Mouse (Mus musculus) liver, embryonic 12.5 days (tissue): ENCODE measurements around the gene Mkrn3. TPM values are rescaled to one million over a fixed set of nuclear protein-coding genes. Genes with fewer than 3 reads are reported as not detected.

Experiments used
- ATAC-seq: fragments of 200-750 bp; cut with Nextera tagmentation; 2 replicates; pipeline ENCODE4 v1.8.0; 2017; ENCODE audit warnings: moderate number of reproducible peaks, mild to moderate bottlenecking, moderate library complexity
- H3K27ac ChIP-seq: fragments of 300-500 bp; sonication (generic); 2 replicates; pipeline ENCODE4 v1.5.1; 2016; ENCODE audit warnings: mild to moderate bottlenecking
- H3K27me3 ChIP-seq: fragments of 300-500 bp; sonication (generic); replicated peaks from 2 replicates; pipeline ENCODE4 v1.6.1; 2016; ENCODE audit warnings: mild to moderate bottlenecking, moderate library complexity
- H3K36me3 ChIP-seq: fragments of 300-500 bp; sonication (generic); 2 replicates; pipeline ENCODE4 v1.6.1; 2016; ENCODE audit warnings: mild to moderate bottlenecking, moderate library complexity
- H3K4me1 ChIP-seq: fragments of 300-500 bp; sonication (generic); 2 replicates; pipeline ENCODE4 v1.6.1; 2016
- H3K4me2 ChIP-seq: fragments of 300-500 bp; sonication (generic); 2 replicates; pipeline ENCODE4 v1.6.1; 2016; ENCODE audit warnings: mild to moderate bottlenecking, moderate library complexity
- H3K4me3 ChIP-seq: fragments of 300-500 bp; sonication (generic); 2 replicates; pipeline ENCODE4 v1.5.1; 2016; ENCODE audit warnings: mild to moderate bottlenecking, moderate library complexity
- H3K9ac ChIP-seq: fragments of 300-500 bp; sonication (generic); 2 replicates; pipeline ENCODE4 v1.6.1; 2016; ENCODE audit warnings: mild to moderate bottlenecking, moderate library complexity
- H3K9me3 ChIP-seq: fragments of 300-500 bp; sonication (generic); replicated peaks from 2 replicates; pipeline ENCODE4 v1.6.1; 2016; ENCODE audit warnings: mild to moderate bottlenecking, moderate library complexity
- WGBS: fragments of 180-500 bp; shearing (Covaris S2); methylation state at CpG from one replicate; pipeline ENCODE4 v1.1.7; 2016; ENCODE audit not compliant: insufficient replicate concordance; 5-methylcytosine and 5-hydroxymethylcytosine counted together
- polyA plus RNA-seq: library from polyadenylated mRNA; unstranded; fragments of >200 nt; fragmentation: Nextera tagmentation; extraction: Ambion mirVana; gene quantifications from 2 replicates; pipeline ENCODE4 v1.2.1, GENCODE M21; 2016

The Mkrn3 gene
- polyA plus RNA-seq, 1 experiment from 2014 or later = 1.4 TPM

DNA sequence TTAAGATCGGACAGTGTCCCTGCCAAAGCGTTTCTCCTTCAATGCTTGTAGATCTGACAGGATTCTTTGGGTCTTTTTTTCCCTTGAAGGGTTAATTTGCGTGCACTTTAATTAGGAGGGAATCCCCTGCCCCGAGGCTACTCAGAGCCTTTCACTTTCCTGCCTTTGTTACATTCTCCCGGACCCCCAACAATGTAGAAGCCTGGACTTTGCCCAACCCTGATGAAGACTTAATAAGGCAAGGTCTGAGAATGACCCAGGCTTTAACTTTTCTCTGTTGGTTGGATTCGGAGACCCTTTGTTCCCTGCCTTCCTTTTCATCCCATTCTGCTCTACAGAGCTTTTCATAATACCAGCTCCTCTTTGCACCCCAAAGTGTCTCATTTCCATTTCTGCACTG, 627 bp upstream of the Mkrn3 start:
- Histone ChIP-seq H3K4me1 (no peaks in the 10 kb centered on the region), H3K36me3 (no peaks in the 10 kb centered on the region), H3K27ac (no peak overlapping the region), H3K9me3 (0 out of 2 replicates have a peak, but pooled peaks cover 12% of the 10 kb centered on the region), H3K9ac (no peak overlapping the region), H3K4me2 (no peak overlapping the region), H3K27me3 (no peaks in the 10 kb centered on the region), H3K4me3 (no peak overlapping the region)
- no peak for ATAC-seq
- 63% methylated on average over 6 of the region's 6 CpGs for WGBS

- H3K4me2 ChIP-seq = peak overlapping the region; percentile 69
- H3K9me3 ChIP-seq = 0 out of 2 replicates have a peak, but pooled peaks cover 12% of the 10 kb centered on the region
- H3K36me3 ChIP-seq = no peaks in the 10 kb centered on the region
- H3K4me1 ChIP-seq = no peaks in the 10 kb centered on the region
- H3K27me3 ChIP-seq = no peaks in the 10 kb centered on the region
- no peak overlapping the region for H3K27ac ChIP-seq
- 58% methylated on average over 17 of the region's 17 CpGs for WGBS
- H3K4me3 ChIP-seq = peak overlapping the region; percentile 58
- ATAC-seq = peak; percentile 10; the same call in 1 of the 2 replicates
- no peak overlapping the region; the same call in 1 of the 2 replicates for H3K9ac ChIP-seq
These were observed 840 bp downstream of the Mkrn3 start for GRCm38 (mm10) chr7:62419105-62419492.

GRCm38 (mm10) chr7:62418346-62418745, 1.6 kb downstream of the Mkrn3 start:
- no peak overlapping the region for H3K9ac ChIP-seq
- H3K4me1 ChIP-seq = no peaks in the 10 kb centered on the region
- H3K4me2 ChIP-seq = no peak overlapping the region
- 76% methylated on average over 9 of the region's 9 CpGs for WGBS
- no peak overlapping the region for H3K27ac ChIP-seq
- no peak for ATAC-seq
- no peaks in the 10 kb centered on the region for H3K27me3 ChIP-seq
- H3K4me3 ChIP-seq = no peak overlapping the region
- no peaks in the 10 kb centered on the region for H3K36me3 ChIP-seq
- 0 out of 2 replicates have a peak, but pooled peaks cover 12% of the 10 kb centered on the region for H3K9me3 ChIP-seq

DNA sequence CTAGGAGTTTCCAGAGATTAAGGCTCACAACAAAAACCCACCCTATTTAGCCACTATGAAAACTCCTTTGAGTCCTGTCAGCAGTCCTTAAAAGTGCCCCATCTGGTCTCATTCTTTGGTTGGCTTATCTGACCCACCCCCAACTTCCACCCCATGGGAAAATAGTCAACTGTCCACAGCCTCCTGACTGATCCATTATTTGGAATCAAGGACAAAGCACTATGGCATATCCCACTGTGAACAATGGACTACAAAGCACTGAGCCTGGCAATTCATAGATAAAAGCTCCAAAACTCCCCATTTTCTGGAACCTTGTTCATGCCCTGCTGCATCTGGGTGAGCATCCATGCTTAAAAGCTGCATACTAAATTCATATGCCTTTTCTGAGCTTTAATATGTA, 3.8 kb downstream of the Mkrn3 start:
- Histone ChIP-seq H3K36me3 (no peaks in the 10 kb centered on the region), H3K9me3 (0 out of 2 replicates have a peak, but pooled peaks cover 12% of the 10 kb centered on the region), H3K9ac (no peak overlapping the region), H3K4me2 (no peak overlapping the region), H3K27ac (no peak overlapping the region), H3K27me3 (no peaks in the 10 kb centered on the region), H3K4me1 (no peaks in the 10 kb centered on the region), H3K4me3 (no peak overlapping the region)
- no peak for ATAC-seq

DNA sequence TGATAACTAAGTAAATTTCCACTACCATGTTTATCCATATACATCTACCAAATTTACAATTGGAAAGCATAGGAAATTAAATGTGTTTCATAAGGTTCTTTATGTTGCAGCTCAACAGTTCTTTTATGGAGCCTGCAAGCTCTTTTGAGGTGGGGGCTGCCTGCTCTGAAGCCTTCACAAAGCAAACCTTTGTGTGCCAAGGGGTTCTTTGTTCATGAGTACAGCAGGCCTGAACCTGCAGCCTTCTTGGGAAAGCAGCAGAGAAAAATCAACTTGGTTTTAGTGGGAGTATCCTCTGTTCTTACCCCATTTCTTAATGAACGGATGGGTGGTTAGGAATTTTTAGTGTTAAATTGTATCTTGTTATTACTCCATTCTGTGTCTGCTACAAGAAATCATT, 4.7 kb downstream of the Mkrn3 start:
- 57% methylated on average over 1 of the region's 1 CpGs for WGBS

DNA sequence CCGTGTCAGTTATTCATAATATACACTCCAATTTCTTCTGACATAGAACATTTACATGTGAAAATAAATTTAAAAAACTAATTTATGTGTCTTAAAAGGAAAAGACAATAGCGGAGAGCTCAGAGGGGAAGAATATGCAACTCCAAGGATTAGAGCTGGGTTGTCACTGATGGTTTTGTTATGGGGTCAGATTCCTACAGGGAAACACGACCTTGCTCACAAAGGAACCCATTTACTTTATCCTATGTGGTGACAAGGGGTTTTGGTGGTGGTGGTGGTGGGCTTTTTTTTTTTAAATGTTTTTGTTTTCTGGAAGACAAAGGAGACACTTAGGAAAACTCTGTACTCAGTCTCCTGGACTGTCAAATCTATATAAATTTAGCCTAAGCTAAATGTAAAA, 12.1 kb downstream of the Mkrn3 start:
- 48% methylated on average over 3 of the region's 3 CpGs for WGBS
- no peak for ATAC-seq
- Histone ChIP-seq H3K9ac (no peak overlapping the region), H3K4me2 (no peak overlapping the region), H3K9me3 (no peaks in the 10 kb centered on the region), H3K27ac (no peak overlapping the region), H3K4me1 (no peaks in the 10 kb centered on the region), H3K27me3 (0 out of 2 replicates have a peak, but pooled peaks cover 6% of the 10 kb centered on the region), H3K36me3 (no peaks in the 10 kb centered on the region), H3K4me3 (no peak overlapping the region)

More for the DNA sequence above, 4.7 kb downstream of the Mkrn3 start:
- H3K27me3 ChIP-seq = no peaks in the 10 kb centered on the region
- H3K9ac ChIP-seq = no peak overlapping the region
- H3K36me3 ChIP-seq = no peaks in the 10 kb centered on the region
- 0 out of 2 replicates have a peak, but pooled peaks cover 12% of the 10 kb centered on the region for H3K9me3 ChIP-seq
- no peak overlapping the region for H3K27ac ChIP-seq
- H3K4me2 ChIP-seq = no peak overlapping the region
- H3K4me1 ChIP-seq = no peaks in the 10 kb centered on the region
- no peak for ATAC-seq
- H3K4me3 ChIP-seq = no peak overlapping the region

DNA sequence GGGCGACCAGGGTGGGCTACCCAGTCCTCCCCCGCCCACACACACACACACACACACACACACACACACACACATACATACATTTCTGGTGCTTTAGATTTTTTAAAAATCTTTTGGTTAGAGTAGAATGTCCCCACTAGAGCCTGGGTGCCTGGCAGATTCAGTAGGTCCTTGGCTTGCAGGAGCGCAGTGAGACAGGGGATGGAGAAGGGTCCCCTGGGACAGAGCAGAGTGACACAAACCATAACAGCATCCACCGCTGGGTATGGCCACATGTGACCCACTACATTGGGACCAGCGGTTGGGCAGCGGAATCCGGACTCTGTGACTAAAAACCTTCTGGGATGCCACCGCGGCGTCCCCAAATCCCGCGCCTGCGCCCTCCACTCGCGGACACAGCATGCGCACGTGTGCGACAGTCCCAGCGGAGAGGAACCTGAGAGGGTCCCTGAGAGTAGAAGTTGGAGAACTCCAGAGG, 13.3 kb downstream of the Mkrn3 start:
- Histone ChIP-seq H3K4me1 (no peaks in the 10 kb centered on the region), H3K36me3 (no peaks in the 10 kb centered on the region), H3K9me3 (no peaks in the 10 kb centered on the region), H3K4me3 (no peak overlapping the region), H3K4me2 (no peak overlapping the region), H3K27ac (no peak overlapping the region), H3K9ac (no peak overlapping the region), H3K27me3 (0 out of 2 replicates have a peak, but pooled peaks cover 6% of the 10 kb centered on the region)
- WGBS = 35% methylated on average over 19 of the region's 19 CpGs
- ATAC-seq = no peak

GRCm38 (mm10) chr7:62392202-62392601, 27.7 kb downstream of the Mkrn3 start:
- Histone ChIP-seq H3K9ac (no peak overlapping the region), H3K4me2 (no peak overlapping the region), H3K4me3 (no peak overlapping the region), H3K9me3 (no peaks in the 10 kb centered on the region), H3K27ac (no peak overlapping the region), H3K4me1 (no peaks in the 10 kb centered on the region), H3K27me3 (no peaks in the 10 kb centered on the region), H3K36me3 (no peaks in the 10 kb centered on the region)
- no peak for ATAC-seq
- whole genome bisulfite sequencing = 44% methylated on average over 1 of the region's 1 CpGs

DNA sequence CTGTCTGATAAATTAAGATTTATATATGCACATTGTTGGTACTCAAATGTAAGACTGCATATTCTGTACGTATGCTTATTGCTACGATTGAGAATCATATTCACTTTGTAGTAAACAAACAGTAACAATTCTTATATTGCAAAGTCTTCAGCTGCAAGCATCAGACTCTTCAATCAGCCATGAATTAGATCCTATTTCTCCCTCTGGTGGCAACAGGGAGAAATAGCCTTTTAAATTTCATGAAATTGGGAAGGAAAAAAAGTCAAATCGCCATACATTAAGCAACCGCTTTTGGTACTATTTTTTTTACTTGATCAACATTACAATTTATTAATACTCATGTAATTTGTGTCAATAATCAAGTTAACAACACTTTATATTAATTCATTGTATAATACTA, 31.6 kb downstream of the Mkrn3 start:
- H3K4me2 ChIP-seq = no peak overlapping the region
- H3K27me3 ChIP-seq = no peaks in the 10 kb centered on the region
- no peak overlapping the region for H3K9ac ChIP-seq
- no peaks in the 10 kb centered on the region for H3K9me3 ChIP-seq
- no peak overlapping the region for H3K27ac ChIP-seq
- WGBS = 30% methylated on average over 4 of the region's 4 CpGs
- H3K4me1 ChIP-seq = no peaks in the 10 kb centered on the region
- H3K4me3 ChIP-seq = no peak overlapping the region
- H3K36me3 ChIP-seq = no peaks in the 10 kb centered on the region
- ATAC-seq = no peak

GRCm38 (mm10) chr7:62382391-62382790, 37.5 kb downstream of the Mkrn3 start:
- H3K27me3 ChIP-seq = no peaks in the 10 kb centered on the region
- 0 out of 2 replicates have a peak, but pooled peaks cover 4% of the 10 kb centered on the region for H3K9me3 ChIP-seq
- no peak overlapping the region for H3K9ac ChIP-seq
- 4% methylated on average over 2 of the region's 2 CpGs for WGBS
- no peak overlapping the region for H3K27ac ChIP-seq
- H3K4me3 ChIP-seq = no peak overlapping the region
- no peak overlapping the region for H3K4me2 ChIP-seq
- H3K4me1 ChIP-seq = no peaks in the 10 kb centered on the region
- no peak for ATAC-seq
- H3K36me3 ChIP-seq = no peaks in the 10 kb centered on the region

GRCm38 (mm10) chr7:62378529-62378928, 41.4 kb downstream of the Mkrn3 start:
- no peaks in the 10 kb centered on the region for H3K4me1 ChIP-seq
- peaks cover 8% of the 10 kb centered on the region; the same call in 1 of the 2 replicates for H3K27me3 ChIP-seq
- H3K4me2 ChIP-seq = no peak overlapping the region
- H3K9me3 ChIP-seq = 0 out of 2 replicates have a peak, but pooled peaks cover 4% of the 10 kb centered on the region
- H3K9ac ChIP-seq = no peak overlapping the region
- H3K4me3 ChIP-seq = no peak overlapping the region
- WGBS = 69% methylated on average over 9 of the region's 9 CpGs
- no peak for ATAC-seq
- H3K27ac ChIP-seq = no peak overlapping the region
- H3K36me3 ChIP-seq = no peaks in the 10 kb centered on the region

- Histone ChIP-seq H3K4me3 (peak overlapping the region; percentile 27), H3K9ac (no peak overlapping the region), H3K27me3 (peaks cover 8% of the 10 kb centered on the region; the same call in 1 of the 2 replicates), H3K4me2 (peak overlapping the region; percentile 47), H3K27ac (no peak overlapping the region), H3K9me3 (0 out of 2 replicates have a peak, but pooled peaks cover 4% of the 10 kb centered on the region), H3K36me3 (no peaks in the 10 kb centered on the region), H3K4me1 (no peaks in the 10 kb centered on the region)
- no peak for ATAC-seq
- WGBS = 32% methylated on average over 12 of the region's 14 CpGs
These were observed 42.6 kb downstream of the Mkrn3 start for GRCm38 (mm10) chr7:62377313-62377712.
